In the genomic region with DNA sequence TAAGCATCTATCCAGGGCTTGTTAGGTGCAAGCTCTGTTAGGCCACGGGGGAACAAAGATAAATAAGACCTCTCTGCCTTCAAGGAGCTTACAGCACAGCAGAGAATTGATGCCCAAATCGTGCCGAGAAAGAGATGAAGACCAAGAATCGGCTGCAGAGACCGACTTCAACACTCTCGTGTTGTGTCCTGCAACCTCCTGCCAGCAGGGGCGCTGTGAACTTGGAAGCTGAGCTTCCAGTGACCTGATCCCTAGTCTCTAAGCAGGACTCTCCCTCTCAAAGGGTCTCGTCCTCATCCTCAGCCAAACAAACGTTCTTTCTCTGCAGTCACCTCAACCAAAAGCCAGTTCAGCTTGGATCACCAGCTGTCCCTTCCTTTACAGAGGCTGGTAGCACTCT, we compare ENCODE assay signal across 14 mouse cellular contexts. TPM values are rescaled to one million over a fixed set of nuclear protein-coding genes. Genes with fewer than 3 reads are reported as not detected.
DNase-seq lines count a peak whose midpoint lies in the region; ATAC-seq and TF ChIP-seq lines count a peak whose summit lies in the region.
"Had no signal": no experiment of that assay in that cellular context is flagged by ENCODE, and none has a peak within 500 bp of the region (broad histone marks: within the 10 kb centered on the region; RNA-seq: fewer than 3 reads in every experiment).

No protein-coding gene starts in this region.

- H3K4me3 ChIP-seq in forebrain, postnatal 0 days (ENCODE audit: low read depth, low read length) = no peak overlapping the region
- no peak overlapping the region for H3K4me3 ChIP-seq in forebrain, embryonic 13.5 days
- H3K4me3 ChIP-seq in liver, embryonic 14.5 days (ENCODE audit: insufficient read depth in 1 of 2, low read depth in 2 of 2, low read length in 2 of 2) = no peak overlapping the region
- no peak overlapping the region for H3K4me3 ChIP-seq in liver, embryonic 11.5 days (ENCODE audit: low read depth, low read length)
- H3K4me3 ChIP-seq: forebrain, embryonic 10.5 days; limb, embryonic 12.5 days; neural tube, embryonic 12.5 days had no signal

- H3K36me3 ChIP-seq in forebrain, postnatal 0 days (ENCODE audit: insufficient read depth) = no peaks in the 10 kb centered on the region
- no peaks in the 10 kb centered on the region for H3K36me3 ChIP-seq in forebrain, embryonic 13.5 days (ENCODE audit: poor library complexity, severe bottlenecking)
- H3K36me3 ChIP-seq in liver, embryonic 14.5 days (replicated peaks; ENCODE audit: control insufficient read depth, insufficient read depth, low read depth) = no peaks in the 10 kb centered on the region
- no peaks in the 10 kb centered on the region for H3K36me3 ChIP-seq in liver, embryonic 11.5 days (ENCODE audit: control insufficient read depth, insufficient read depth, low read length)
- H3K36me3 ChIP-seq: forebrain, embryonic 10.5 days; limb, embryonic 12.5 days; neural tube, embryonic 12.5 days had no signal

- H3K9me3 ChIP-seq in forebrain, postnatal 0 days (ENCODE audit: low read length) = no peaks in the 10 kb centered on the region
- H3K9me3 ChIP-seq in forebrain, embryonic 13.5 days (replicated peaks) = no peaks in the 10 kb centered on the region
- H3K9me3 ChIP-seq in liver, embryonic 14.5 days (ENCODE audit: control insufficient read depth, low read length) = no peaks in the 10 kb centered on the region
- H3K9me3 ChIP-seq in liver, embryonic 11.5 days (ENCODE audit: control insufficient read depth, low read length) = no peaks in the 10 kb centered on the region
- H3K9me3 ChIP-seq: forebrain, embryonic 10.5 days; limb, embryonic 12.5 days; neural tube, embryonic 12.5 days had no signal

- DNase-seq in forebrain, postnatal 0 days = no peak
- no peak for DNase-seq in liver, embryonic 14.5 days (ENCODE audit: low read depth in 3 of 3, low spot score in 3 of 3)
- DNase-seq in liver, embryonic 11.5 days (ENCODE audit: low spot score) = no peak
- DNase-seq in B cell, adult 2 months = peak; percentile 17
- peak; percentile 14 for DNase-seq in lung, postnatal 36 days
- no peak for DNase-seq in adrenal gland, postnatal 14 days
- DNase-seq: gastrocnemius, postnatal 36 days had no signal

- no peak for ATAC-seq in forebrain, postnatal 0 days
- no peak for ATAC-seq in forebrain, embryonic 13.5 days
- ATAC-seq in liver, embryonic 14.5 days (ENCODE audit: insufficient read depth) = no peak
- no peak for ATAC-seq in liver, embryonic 11.5 days (replicated peaks; ENCODE audit: low FRiP score)
- no peak for ATAC-seq in granulocyte monocyte progenitor cell, adult 5-6 weeks (replicated peaks; ENCODE audit: poor library complexity, severe bottlenecking)
- ATAC-seq: activated CD4-positive, CD25-positive, alpha-beta regulatory T cell, adult 4 months had no signal

- H3K27me3 ChIP-seq in forebrain, postnatal 0 days (ENCODE audit: insufficient read depth, low read length) = no peaks in the 10 kb centered on the region; the same call in 1 of the 2 replicates
- peaks cover 9% of the 10 kb centered on the region; the same call in 1 of the 2 replicates for H3K27me3 ChIP-seq in forebrain, embryonic 13.5 days
- H3K27me3 ChIP-seq in liver, embryonic 14.5 days (ENCODE audit: control insufficient read depth, insufficient read depth, low read length) = no peaks in the 10 kb centered on the region; the same call in 1 of the 2 replicates
- H3K27me3 ChIP-seq in liver, embryonic 11.5 days (replicated peaks; ENCODE audit: control insufficient read depth, insufficient read depth, low read length) = peaks cover 9% of the 10 kb centered on the region

- TF ChIP-seq CTCF in forebrain, postnatal 0 days (IDR thresholded peaks at IDR 0.05; ENCODE audit: low read depth) = peak; percentile 49
- TF ChIP-seq CTCF in liver, embryonic 14.5 days (IDR thresholded peaks at IDR 0.05; ENCODE audit: low read depth) = peak; percentile 65

- no peaks in the 10 kb centered on the region; the same call in 1 of the 2 replicates for H3K4me1 ChIP-seq in forebrain, postnatal 0 days (ENCODE audit: insufficient read depth)
- H3K4me1 ChIP-seq in forebrain, embryonic 13.5 days = peaks cover 13% of the 10 kb centered on the region; the same call in 1 of the 2 replicates
- no peaks in the 10 kb centered on the region for H3K4me1 ChIP-seq in liver, embryonic 14.5 days (replicated peaks; ENCODE audit: control insufficient read depth in 2 of 2, insufficient read depth in 2 of 2, low read length in 1 of 2)
- no peaks in the 10 kb centered on the region for H3K4me1 ChIP-seq in liver, embryonic 11.5 days (replicated peaks; ENCODE audit: control insufficient read depth, insufficient read depth, low read length)

- H3K27ac ChIP-seq in forebrain, postnatal 0 days (ENCODE audit: low read depth, low read length) = no peak overlapping the region
- no peak overlapping the region for H3K27ac ChIP-seq in forebrain, embryonic 13.5 days
- H3K27ac ChIP-seq in liver, embryonic 14.5 days = no peak overlapping the region
- no peak overlapping the region for H3K27ac ChIP-seq in liver, embryonic 11.5 days (ENCODE audit: low read depth, low read length)
- H3K27ac ChIP-seq: forebrain, embryonic 10.5 days; limb, embryonic 12.5 days; neural tube, embryonic 12.5 days had no signal

- H3K9ac ChIP-seq in forebrain, postnatal 0 days = no peak overlapping the region
- H3K9ac ChIP-seq in forebrain, embryonic 13.5 days = no peak overlapping the region
- H3K9ac ChIP-seq in liver, embryonic 14.5 days (replicated peaks) = no peak overlapping the region
- H3K9ac ChIP-seq in liver, embryonic 11.5 days (ENCODE audit: low read depth, low read length) = no peak overlapping the region
- H3K9ac ChIP-seq: limb, embryonic 12.5 days; neural tube, embryonic 12.5 days had no signal

- H3K4me2 ChIP-seq in forebrain, postnatal 0 days (ENCODE audit: low read depth) = no peak overlapping the region
- H3K4me2 ChIP-seq in forebrain, embryonic 13.5 days = no peak overlapping the region
- H3K4me2 ChIP-seq in liver, embryonic 14.5 days (ENCODE audit: low read depth) = no peak overlapping the region
- no peak overlapping the region for H3K4me2 ChIP-seq in liver, embryonic 11.5 days
- H3K4me2 ChIP-seq: limb, embryonic 12.5 days; neural tube, embryonic 12.5 days had no signal

- 79% methylated on average over 9 of the region's 9 CpGs for WGBS in forebrain, postnatal 0 days
- WGBS in forebrain, embryonic 13.5 days = 78% methylated on average over 9 of the region's 9 CpGs
- 60% methylated on average over 9 of the region's 9 CpGs for WGBS in liver, embryonic 14.5 days (ENCODE audit: insufficient replicate concordance)
- 72% methylated on average over 9 of the region's 9 CpGs for WGBS in liver, embryonic 11.5 days

- TF ChIP-seq EP300 in liver, embryonic 14.5 days (IDR thresholded peaks at IDR 0.05; ENCODE audit: low read depth) = no peak

RNA-seq across cellular contexts. Expression of a gene that starts 7.8 kb away (rescaled TPM):
- total RNA-seq in forebrain, postnatal 0 days (2014; rRNA removed) = 14.6 and 16.6 TPM in 2 replicates
- 38.1 and 49.9 TPM in 2 replicates for polyA plus RNA-seq in forebrain, postnatal 0 days (2015; fragmentation: Nextera tagmentation; extraction: Ambion mirVana)
- 12.0 and 14.1 TPM in 2 replicates for polyA plus RNA-seq in forebrain, embryonic 13.5 days (2015; fragmentation: Nextera tagmentation; extraction: Ambion mirVana)
- polyA plus RNA-seq in liver, embryonic 14.5 days (2012; rRNA removed) = 0.03 and 0.06 TPM in 2 replicates
- polyA plus RNA-seq in liver, embryonic 14.5 days (2014; fragmentation: Nextera tagmentation; extraction: Ambion mirVana) = not detected in 2 replicates
- 0.06 and 0.10 TPM in 2 replicates for polyA plus RNA-seq in liver, embryonic 11.5 days (2014; fragmentation: Nextera tagmentation; extraction: Ambion mirVana)
- total RNA-seq in adrenal gland, postnatal 14 days (2021) = 0.37 and 1.1 TPM in 2 replicates
- 0.17 TPM in 1 of 2 replicates, not detected in the other for total RNA-seq in granulocyte monocyte progenitor cell, adult 5-6 weeks (2014; fragmentation: Nextera tagmentation)
- not detected in 2 replicates for total RNA-seq in granulocyte monocyte progenitor cell, adult 5-6 weeks (2017)
- total RNA-seq: megakaryocyte-erythroid progenitor cell, adult 5-6 weeks had no signal
- polyA plus RNA-seq: activated CD4-positive, CD25-positive, alpha-beta regulatory T cell, adult 4 months had no signal

Comparison
In these comparisons a context has a peak if more than half of its experiments do, and no peak if none do; other contexts are left out.
1. DNase-seq: peak in B cell, adult 2 months (2 of 2) and lung, postnatal 36 days (single experiment); none in forebrain, postnatal 0 days (single experiment), liver, embryonic 14.5 days (0 of 3), liver, embryonic 11.5 days (single experiment) and adrenal gland, postnatal 14 days (single experiment).
2. RNA of a gene that starts 7.8 kb away (polyA plus RNA-seq): 38.1 to 49.9 TPM in forebrain, postnatal 0 days and 12.0 to 14.1 TPM in forebrain, embryonic 13.5 days; 0.06 to 0.10 TPM in liver, embryonic 11.5 days and 0.03 to 0.06 TPM in liver, embryonic 14.5 days; every median in the first group is over 10 times any median in the second.